Mouse (Mus musculus) liver, adult 2 months (tissue): ENCODE data around the gene Prrg3. TPM values are rescaled to one million over a fixed set of nuclear protein-coding genes. Genes with fewer than 3 reads are reported as not detected.

Source experiments
- DNase-seq: peaks from one replicate; pipeline ENCODE4 v3.0.0-alpha.2; 2011; ENCODE audit warnings: low read depth, low spot score; ENCODE audit errors: extremely low read depth
- H3K27ac ChIP-seq: fragments of 200-500 bp; replicated peaks from 2 replicates; pipeline ENCODE4 v1.5.1; 2012; ENCODE audit warnings: low read depth, mild to moderate bottlenecking, control low read depth, inconsistent platforms, low read length; ENCODE audit not compliant: insufficient read depth
- H3K27me3 ChIP-seq: fragments of 200-500 bp; 2 replicates; pipeline ENCODE4 v1.6.1; 2012; ENCODE audit warnings: mild to moderate bottlenecking, moderate library complexity, low read length, inconsistent platforms; ENCODE audit not compliant: control insufficient read depth, insufficient read depth
- H3K36me3 ChIP-seq: fragments of 200-500 bp; 2 replicates; pipeline ENCODE4 v1.6.1; 2012; ENCODE audit warnings: low read length, inconsistent platforms; ENCODE audit not compliant: control insufficient read depth, insufficient read depth
- H3K4me1 ChIP-seq: fragments of 200-500 bp; 2 replicates; pipeline ENCODE4 v1.6.1; 2011; ENCODE audit warnings: low read length; ENCODE audit not compliant: control insufficient read depth, insufficient read depth
- H3K4me3 ChIP-seq: fragments of 200-500 bp; 2 replicates; pipeline ENCODE4 v1.5.1; 2011; ENCODE audit warnings: low read depth, mild to moderate bottlenecking, control low read depth, low read length, moderate library complexity; ENCODE audit not compliant: insufficient read depth
- H3K79me2 ChIP-seq: fragments of 200-500 bp; 2 replicates; pipeline ENCODE4 v1.6.1; 2012; ENCODE audit warnings: inconsistent platforms, mild to moderate bottlenecking, low read length, moderate library complexity; ENCODE audit not compliant: control insufficient read depth, insufficient read depth
- H3K9ac ChIP-seq: fragments of 200-500 bp; 2 replicates; pipeline ENCODE4 v1.6.1; 2012; ENCODE audit warnings: low read depth, mild to moderate bottlenecking, control low read depth, inconsistent platforms, low read length
- CTCF ChIP-seq: fragments of 200-500 bp; IDR thresholded peaks from 2 replicates; pipeline ENCODE4 v1.5.1; 2011; ENCODE audit warnings: low read depth, low read length, control low read depth
- POLR2A ChIP-seq: fragments of 200-500 bp; IDR thresholded peaks from 2 replicates; pipeline ENCODE4 v1.6.1; 2011; ENCODE audit warnings: low read length, control low read depth; ENCODE audit not compliant: insufficient read depth; ENCODE audit errors: extremely low read depth
- WGBS: fragments of 180-500 bp; shearing (Covaris S2); methylation state at CpG from one replicate; pipeline ENCODE4 v1.1.7; 2018; 5-methylcytosine and 5-hydroxymethylcytosine counted together
- polyA plus RNA-seq: library from polyadenylated mRNA; depleted of rRNA; stranded (reverse); fragments of >200 nt; gene quantifications from 2 replicates; pipeline ENCODE4 v1.2.3, GENCODE M21; 2012
- total RNA-seq: library from RNA; depleted of rRNA; stranded (reverse); fragments of >200 nt; gene quantifications from 2 replicates; pipeline ENCODE4 v1.2.3, GENCODE M21; 2014

Gene Prrg3
- total and polyA plus RNA-seq, 2 experiments = 0.18 to 0.24 TPM

DNA sequence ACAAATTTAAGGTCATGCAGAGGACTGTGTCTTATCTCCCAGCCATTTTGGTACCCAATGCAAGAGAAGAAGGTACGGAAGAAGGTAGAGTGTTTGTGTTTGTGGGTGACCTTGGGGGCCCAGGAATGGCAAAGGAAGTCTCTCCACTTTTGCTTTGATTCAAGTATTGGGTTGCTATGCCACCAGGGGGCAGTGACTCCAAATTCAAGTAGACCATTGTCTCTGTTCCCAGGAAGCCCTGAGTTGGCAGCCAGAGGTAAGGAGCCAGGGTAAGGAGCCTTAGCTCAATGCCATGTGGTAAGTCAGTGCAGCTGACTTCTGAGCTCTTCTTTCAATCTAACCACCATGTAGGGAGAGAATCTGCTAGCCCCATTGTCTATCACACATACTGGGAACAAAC, 21.4 kb downstream of the Prrg3 start:
- WGBS = 78% methylated on average over 1 of the region's 1 CpGs
- no peaks in the 10 kb centered on the region for H3K4me1 ChIP-seq

GRCm38 (mm10) chrX:71991549-71991948, 29.1 kb downstream of the Prrg3 start, which contains the start of gene Cnga2:
Cnga2 (plus strand) TSS chrX:71991849.
- TF ChIP-seq POLR2A = no peak
- no peak for TF ChIP-seq CTCF
- 73% methylated on average over 3 of the region's 3 CpGs for WGBS
- no peak within 1 kb of the TSS for H3K27ac ChIP-seq

More for the DNA sequence above, 21.4 kb downstream of the Prrg3 start:
- H3K79me2 ChIP-seq = no peaks in the 10 kb centered on the region
- DNase-seq = no peak
- no peaks in the 10 kb centered on the region for H3K36me3 ChIP-seq
- no peak overlapping the region for H3K9ac ChIP-seq
- TF ChIP-seq CTCF (no peak), POLR2A (no peak)
- no peak overlapping the region for H3K27ac ChIP-seq
- H3K4me3 ChIP-seq = no peak overlapping the region
- H3K27me3 ChIP-seq = no peaks in the 10 kb centered on the region

DNA sequence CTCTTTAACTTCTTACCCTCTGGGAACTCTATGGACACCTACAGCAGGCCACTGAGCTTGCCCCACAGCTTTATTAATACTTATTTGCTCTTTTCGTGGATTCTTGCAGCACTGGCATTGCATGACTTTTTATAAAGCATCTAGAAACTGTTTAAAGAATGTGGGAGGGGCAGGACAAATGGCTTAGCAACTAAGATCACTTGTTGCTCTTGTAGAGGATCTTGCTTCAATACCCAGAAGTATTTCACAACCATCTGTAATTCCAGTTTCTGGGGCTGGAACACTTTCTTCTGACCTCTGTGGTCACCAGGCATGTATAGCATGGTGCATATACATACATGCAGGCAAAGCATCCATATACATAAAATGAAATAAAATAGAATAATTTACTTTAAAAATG, 33.5 kb downstream of the Prrg3 start:
- TF ChIP-seq CTCF (no peak), POLR2A (no peak)
- H3K4me3 ChIP-seq = no peak overlapping the region
- H3K9ac ChIP-seq = no peak overlapping the region
- DNase-seq = no peak
- WGBS = 69% methylated on average over 1 of the region's 1 CpGs
- no peaks in the 10 kb centered on the region for H3K79me2 ChIP-seq
- no peaks in the 10 kb centered on the region for H3K36me3 ChIP-seq
- H3K27ac ChIP-seq = no peak overlapping the region
- H3K27me3 ChIP-seq = no peaks in the 10 kb centered on the region
- H3K4me1 ChIP-seq = no peaks in the 10 kb centered on the region

More at GRCm38 (mm10) chrX:71991549-71991948, 29.1 kb downstream of the Prrg3 start, which contains the start of gene Cnga2:
- Histone ChIP-seq H3K4me3 (no peak within 1 kb of the TSS), H3K36me3 (no peaks in the 10 kb centered on the region), H3K4me1 (no peaks in the 10 kb centered on the region), H3K9ac (no peak within 1 kb of the TSS), H3K27me3 (no peaks in the 10 kb centered on the region), H3K79me2 (no peaks in the 10 kb centered on the region)
- no peak for DNase-seq

DNA sequence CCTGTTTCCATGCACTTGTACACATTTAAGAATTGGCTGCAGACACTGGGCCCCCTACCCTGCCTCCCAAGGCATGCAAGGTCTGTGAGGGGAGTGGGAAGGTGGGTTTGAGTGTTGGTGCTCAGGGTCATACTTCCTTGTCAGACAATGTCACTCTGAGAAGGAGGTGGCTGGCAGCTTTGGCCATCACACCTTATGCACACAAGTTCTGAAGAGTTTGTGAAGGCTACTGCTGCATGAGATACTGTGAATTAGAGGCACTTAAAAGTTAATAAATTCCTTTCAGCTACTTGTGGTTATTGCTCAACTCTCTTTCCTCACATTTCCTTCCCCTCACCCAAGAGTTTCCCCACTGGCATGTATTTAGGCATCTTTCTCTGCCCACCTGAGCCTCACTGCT, 47.5 kb downstream of the Prrg3 start:
- Histone ChIP-seq H3K36me3 (no peaks in the 10 kb centered on the region), H3K27me3 (no peaks in the 10 kb centered on the region), H3K4me3 (no peak overlapping the region), H3K79me2 (no peaks in the 10 kb centered on the region), H3K9ac (no peak overlapping the region), H3K27ac (no peak overlapping the region), H3K4me1 (no peaks in the 10 kb centered on the region)
- no peak for DNase-seq
- TF ChIP-seq CTCF (no peak), POLR2A (no peak)

DNA sequence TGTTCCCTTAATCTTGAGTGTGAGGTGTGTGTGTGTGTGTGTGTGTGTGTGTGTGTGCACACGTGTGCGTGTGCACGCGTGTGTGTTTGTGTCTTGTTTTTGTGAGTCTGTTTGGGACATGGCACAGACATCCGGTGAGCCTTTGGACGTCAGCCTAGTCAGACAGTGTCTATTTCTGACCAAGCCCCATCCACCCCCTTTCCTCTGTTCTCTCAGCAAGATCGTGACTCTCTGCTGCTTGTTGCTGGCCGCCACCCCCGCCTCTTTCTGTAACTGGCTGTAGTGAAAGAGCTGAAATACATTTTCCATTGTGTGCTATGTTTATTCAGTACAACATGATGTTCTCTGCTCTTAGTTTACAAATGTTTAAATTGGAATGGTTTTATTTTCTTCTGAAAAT, 49.8 kb downstream of the Prrg3 start:
- Histone ChIP-seq H3K4me1 (no peaks in the 10 kb centered on the region), H3K27ac (no peak overlapping the region), H3K79me2 (no peaks in the 10 kb centered on the region), H3K9ac (no peak overlapping the region), H3K36me3 (no peaks in the 10 kb centered on the region), H3K4me3 (no peak overlapping the region), H3K27me3 (no peaks in the 10 kb centered on the region)
- no peak for TF ChIP-seq CTCF
- no peak for TF ChIP-seq POLR2A
- DNase-seq = peak; percentile 0
- 56% methylated on average over 9 of the region's 9 CpGs for WGBS

GRCm38 (mm10) chrX:72012804-72013203, 50.4 kb downstream of the Prrg3 start:
- H3K36me3 ChIP-seq = no peaks in the 10 kb centered on the region
- H3K27ac ChIP-seq = no peak overlapping the region
- 20% methylated on average over 3 of the region's 3 CpGs for WGBS
- H3K9ac ChIP-seq = no peak overlapping the region
- H3K27me3 ChIP-seq = no peaks in the 10 kb centered on the region
- no peak overlapping the region for H3K4me3 ChIP-seq
- peak; percentile 6 for DNase-seq
- no peaks in the 10 kb centered on the region for H3K79me2 ChIP-seq
- TF ChIP-seq CTCF = peak; percentile 23; the same call in 1 of the 2 replicates
- no peak for TF ChIP-seq POLR2A
- no peaks in the 10 kb centered on the region for H3K4me1 ChIP-seq
